Mouse (Mus musculus): ENCODE results near the gene Tnfrsf18. TPM values are rescaled to one million over a fixed set of nuclear protein-coding genes. Genes with fewer than 3 reads are reported as not detected.

Gene Tnfrsf18
- total RNA-seq, 1 experiment: 0.62 TPM

DNA sequence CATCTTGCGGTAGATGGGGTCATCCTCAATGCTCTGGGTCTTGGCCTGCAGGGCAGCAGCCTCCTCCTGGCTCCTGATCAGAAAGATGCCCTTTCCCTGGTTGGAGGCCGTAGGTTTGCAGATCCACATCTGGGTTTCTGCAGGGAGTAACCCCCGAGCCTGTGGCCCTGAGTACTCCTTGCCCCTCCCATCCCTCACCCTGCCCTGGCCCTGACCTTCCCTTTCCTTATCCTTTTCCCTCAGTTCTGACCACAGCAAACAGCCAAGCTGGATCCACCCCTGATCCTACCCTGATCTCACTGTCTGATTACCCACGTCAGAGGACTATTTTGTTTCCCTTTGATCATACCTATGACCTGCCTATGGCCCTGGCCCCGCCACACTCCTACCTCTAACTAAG is 18.8 kb downstream of the Tnfrsf18 start:
- no peak overlapping the region for H3K4me3 ChIP-seq (ENCODE audit: insufficient read depth in 1 of 2, low read depth in 1 of 2, low read length in 2 of 2, poor library complexity in 1 of 2, severe bottlenecking in 1 of 2)
- TF ChIP-seq ZC3H11A (IDR thresholded peaks at IDR 0.05; ENCODE audit: borderline replicate concordance, low read depth, low read length) (no peak), CHD2 (IDR thresholded peaks at IDR 0.05; ENCODE audit: low read depth, low read length) (no peak), ZNF384 (IDR thresholded peaks at IDR 0.05; ENCODE audit: low read depth, low read length) (no peak), MAFK (IDR thresholded peaks at IDR 0.05; ENCODE audit: insufficient read depth, low read depth, low read length) (no peak), HCFC1 (IDR thresholded peaks at IDR 0.05; ENCODE audit: borderline replicate concordance, insufficient read depth, low read length) (no peak)
- no peaks in the 10 kb centered on the region for H3K9me3 ChIP-seq (ENCODE audit: control insufficient read depth, insufficient read depth, low read depth, low read length)
- H3K36me3 ChIP-seq (ENCODE audit: control insufficient read depth, insufficient read depth, low read length, poor library complexity, severe bottlenecking): no peaks in the 10 kb centered on the region
- in situ Hi-C loops (cut with MboI; ENCODE audit: low sequenced_read_pairs in 2 of 2, unreplicated experiment in 2 of 2): no loop called here
- H3K9ac ChIP-seq (ENCODE audit: insufficient read depth, low read depth, low read length, poor library complexity, severe bottlenecking): no peak overlapping the region
- no peak overlapping the region for H3K27ac ChIP-seq (ENCODE audit: insufficient read depth, low read depth, low read length, poor library complexity, severe bottlenecking)
- DNase-seq (ENCODE audit: low read depth, low spot score): no peak
- no peaks in the 10 kb centered on the region for H3K4me1 ChIP-seq (ENCODE audit: control insufficient read depth in 2 of 2, insufficient read depth in 2 of 2, low read length in 2 of 2, poor library complexity in 1 of 2)

DNA sequence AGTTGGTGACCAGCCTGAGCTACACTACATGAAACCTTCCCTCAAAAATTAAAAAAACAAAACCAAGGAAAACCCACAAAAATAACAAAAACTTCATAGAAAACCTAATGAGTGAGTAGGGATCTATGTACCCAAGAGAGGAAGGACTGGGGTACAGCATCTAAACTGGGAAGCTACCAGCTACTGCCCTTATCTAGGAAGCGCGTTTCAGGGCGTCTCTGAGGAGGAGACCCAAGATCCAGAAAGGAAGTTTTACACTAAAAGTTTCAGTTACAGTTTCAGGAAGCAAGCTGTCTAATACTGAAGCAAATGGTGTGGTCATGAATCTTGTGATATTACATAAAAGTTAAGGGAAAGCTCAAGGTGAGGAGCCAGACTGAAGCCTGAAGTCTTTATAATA is 23.8 kb downstream of the Tnfrsf18 start:
- peaks cover 3% of the 10 kb centered on the region; the same call in 1 of the 2 replicates for H3K36me3 ChIP-seq (ENCODE audit: control insufficient read depth, insufficient read depth, low read length, poor library complexity, severe bottlenecking)
- no peak overlapping the region for H3K27ac ChIP-seq (ENCODE audit: insufficient read depth, low read depth, low read length, poor library complexity, severe bottlenecking)
- no peaks in the 10 kb centered on the region for H3K9me3 ChIP-seq (ENCODE audit: control insufficient read depth, insufficient read depth, low read depth, low read length)
- TF ChIP-seq CHD2 (IDR thresholded peaks at IDR 0.05; ENCODE audit: low read depth, low read length): no peak
- no peak for TF ChIP-seq MAFK (IDR thresholded peaks at IDR 0.05; ENCODE audit: insufficient read depth, low read depth, low read length)
- no peak for TF ChIP-seq ZNF384 (IDR thresholded peaks at IDR 0.05; ENCODE audit: low read depth, low read length)
- no peak for TF ChIP-seq ZC3H11A (IDR thresholded peaks at IDR 0.05; ENCODE audit: borderline replicate concordance, low read depth, low read length)
- no peak for TF ChIP-seq HCFC1 (IDR thresholded peaks at IDR 0.05; ENCODE audit: borderline replicate concordance, insufficient read depth, low read length)
- in situ Hi-C loops (cut with MboI; ENCODE audit: low sequenced_read_pairs in 2 of 2, unreplicated experiment in 2 of 2): no loop called here
- no peaks in the 10 kb centered on the region for H3K4me1 ChIP-seq (ENCODE audit: control insufficient read depth in 2 of 2, insufficient read depth in 2 of 2, low read length in 2 of 2, poor library complexity in 1 of 2)
- no peak for DNase-seq (ENCODE audit: low read depth, low spot score)
- no peak overlapping the region for H3K9ac ChIP-seq (ENCODE audit: insufficient read depth, low read depth, low read length, poor library complexity, severe bottlenecking)
- H3K4me3 ChIP-seq (ENCODE audit: insufficient read depth in 1 of 2, low read depth in 1 of 2, low read length in 2 of 2, poor library complexity in 1 of 2, severe bottlenecking in 1 of 2): no peak overlapping the region

DNA sequence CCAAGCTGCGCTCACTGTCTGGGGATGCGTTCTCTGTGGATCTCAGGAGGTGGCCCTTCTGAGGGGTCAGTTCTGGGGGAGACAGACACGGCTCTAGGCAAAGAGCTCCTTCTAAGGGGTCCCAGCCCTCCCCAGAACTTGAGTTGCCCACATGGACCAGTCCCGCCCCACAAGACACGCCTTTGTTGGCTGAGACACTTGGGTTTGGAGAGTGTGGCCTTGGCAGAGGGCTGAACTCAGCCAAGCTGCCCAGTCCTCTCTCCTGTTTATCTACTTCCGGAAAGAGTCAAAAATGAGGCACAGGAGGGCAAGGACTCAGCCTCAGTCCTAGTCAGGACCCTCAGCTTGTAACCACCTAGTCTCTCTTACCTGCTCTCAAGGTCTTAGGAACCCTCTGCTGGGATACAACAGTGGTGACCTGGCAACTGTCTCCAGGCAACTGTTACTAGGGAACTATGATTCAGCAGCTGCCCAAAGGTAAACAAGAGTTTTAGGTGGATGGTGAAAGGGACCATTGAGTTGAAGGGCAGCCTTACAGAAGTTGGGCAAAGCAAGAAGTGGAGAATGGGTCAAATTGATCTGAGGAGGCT is 24.5 kb downstream of the Tnfrsf18 start:
- in situ Hi-C loops (cut with MboI; ENCODE audit: low sequenced_read_pairs in 2 of 2, unreplicated experiment in 2 of 2): no loop called here
- TF ChIP-seq HCFC1 (IDR thresholded peaks at IDR 0.05; ENCODE audit: borderline replicate concordance, insufficient read depth, low read length) (no peak), CHD2 (IDR thresholded peaks at IDR 0.05; ENCODE audit: low read depth, low read length) (no peak), ZNF384 (IDR thresholded peaks at IDR 0.05; ENCODE audit: low read depth, low read length) (no peak), ZC3H11A (IDR thresholded peaks at IDR 0.05; ENCODE audit: borderline replicate concordance, low read depth, low read length) (no peak), MAFK (IDR thresholded peaks at IDR 0.05; ENCODE audit: insufficient read depth, low read depth, low read length) (no peak)
- H3K9me3 ChIP-seq (ENCODE audit: control insufficient read depth, insufficient read depth, low read depth, low read length): no peaks in the 10 kb centered on the region
- no peak overlapping the region for H3K9ac ChIP-seq (ENCODE audit: insufficient read depth, low read depth, low read length, poor library complexity, severe bottlenecking)
- DNase-seq (ENCODE audit: low read depth, low spot score): no peak
- H3K4me1 ChIP-seq (ENCODE audit: control insufficient read depth in 2 of 2, insufficient read depth in 2 of 2, low read length in 2 of 2, poor library complexity in 1 of 2): peaks cover 0 to 3% of the 10 kb centered on the region in 2 experiments; a peak in 1 of 4 replicates
- peaks cover 3% of the 10 kb centered on the region; the same call in 1 of the 2 replicates for H3K36me3 ChIP-seq (ENCODE audit: control insufficient read depth, insufficient read depth, low read length, poor library complexity, severe bottlenecking)
- no peak overlapping the region for H3K27ac ChIP-seq (ENCODE audit: insufficient read depth, low read depth, low read length, poor library complexity, severe bottlenecking)
- no peak overlapping the region for H3K4me3 ChIP-seq (ENCODE audit: insufficient read depth in 1 of 2, low read depth in 1 of 2, low read length in 2 of 2, poor library complexity in 1 of 2, severe bottlenecking in 1 of 2)

DNA sequence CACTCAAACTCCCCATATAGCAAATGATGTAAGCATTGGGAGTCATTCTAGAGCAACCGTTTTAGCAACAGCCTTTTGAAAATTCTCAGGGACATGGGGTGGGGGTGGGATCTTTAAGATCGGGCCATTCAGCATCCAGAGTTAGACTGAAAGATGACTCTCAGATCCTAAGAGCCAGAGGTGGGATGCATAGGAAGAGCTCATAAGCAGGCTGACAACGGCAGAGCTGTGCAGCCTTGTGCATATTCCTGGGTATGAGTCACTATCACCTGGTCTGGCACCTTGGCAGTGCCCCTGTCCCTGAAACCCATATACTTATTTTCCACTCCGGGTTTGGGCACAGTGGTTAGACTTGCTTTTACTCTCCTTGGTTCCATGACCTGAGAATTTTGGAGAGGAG is 27.1 kb downstream of the Tnfrsf18 start:
- TF ChIP-seq HCFC1 (IDR thresholded peaks at IDR 0.05; ENCODE audit: borderline replicate concordance, insufficient read depth, low read length) (no peak), CHD2 (IDR thresholded peaks at IDR 0.05; ENCODE audit: low read depth, low read length) (no peak), ZNF384 (IDR thresholded peaks at IDR 0.05; ENCODE audit: low read depth, low read length) (no peak), MAFK (IDR thresholded peaks at IDR 0.05; ENCODE audit: insufficient read depth, low read depth, low read length) (no peak), ZC3H11A (IDR thresholded peaks at IDR 0.05; ENCODE audit: borderline replicate concordance, low read depth, low read length) (no peak)
- Histone ChIP-seq H3K27ac (ENCODE audit: insufficient read depth, low read depth, low read length, poor library complexity, severe bottlenecking) (no peak overlapping the region), H3K4me1 (ENCODE audit: control insufficient read depth in 2 of 2, insufficient read depth in 2 of 2, low read length in 2 of 2, poor library complexity in 1 of 2) (peaks cover 2 to 7% of the 10 kb centered on the region in 2 experiments; a peak in 3 of 4 replicates), H3K9ac (ENCODE audit: insufficient read depth, low read depth, low read length, poor library complexity, severe bottlenecking) (no peak overlapping the region), H3K4me3 (ENCODE audit: insufficient read depth in 1 of 2, low read depth in 1 of 2, low read length in 2 of 2, poor library complexity in 1 of 2, severe bottlenecking in 1 of 2) (no peak overlapping the region), H3K9me3 (ENCODE audit: control insufficient read depth, insufficient read depth, low read depth, low read length) (no peaks in the 10 kb centered on the region), H3K36me3 (ENCODE audit: control insufficient read depth, insufficient read depth, low read length, poor library complexity, severe bottlenecking) (peaks cover 3% of the 10 kb centered on the region; the same call in 1 of the 2 replicates)
- DNase-seq (ENCODE audit: low read depth, low spot score): no peak
- in situ Hi-C loops (cut with MboI; ENCODE audit: low sequenced_read_pairs in 2 of 2, unreplicated experiment in 2 of 2): no loop called here
